Mouse (Mus musculus) liver, embryonic 14.5 days (tissue): Measurements from ENCODE around the gene Ddx5. TPM values are rescaled to one million over a fixed set of nuclear protein-coding genes. Genes with fewer than 3 reads are reported as not detected.

Source experiments
- ATAC-seq: fragments of 200-750 bp; cut with Nextera tagmentation; 2 replicates; pipeline ENCODE4 v1.8.0; 2017; ENCODE audit warnings: moderate number of reproducible peaks, mild to moderate bottlenecking, moderate library complexity; ENCODE audit not compliant: insufficient read depth
- DNase-seq, 3 experiments: peaks; one replicate each; pipeline ENCODE4 v3.0.0-alpha.2; 2012 to 2013; ENCODE audit warnings: low read depth in 3 of 3, low spot score in 3 of 3
- H3K27ac ChIP-seq: fragments of 300-500 bp; sonication (generic); 2 replicates; pipeline ENCODE4 v1.5.1; 2014; ENCODE audit warnings: moderate library complexity, mild to moderate bottlenecking, control low read depth, inconsistent platforms
- H3K27me3 ChIP-seq: fragments of 300-500 bp; sonication (generic); 2 replicates; pipeline ENCODE4 v1.6.1; 2014; ENCODE audit warnings: mild to moderate bottlenecking, low read length, moderate library complexity; ENCODE audit not compliant: control insufficient read depth, insufficient read depth
- H3K36me3 ChIP-seq: fragments of 300-500 bp; sonication (generic); replicated peaks from 2 replicates; pipeline ENCODE4 v1.6.1; 2014; ENCODE audit warnings: low read depth; ENCODE audit not compliant: control insufficient read depth, insufficient read depth
- H3K4me1 ChIP-seq, 2 experiments: fragments of 200-500 bp in 1 of 2; fragments of 300-500 bp in 1 of 2; sonication (generic) in 1 of 2; replicated peaks; 2 replicates each; pipeline ENCODE4 v1.6.1; 2012 to 2014; ENCODE audit warnings: antibody characterized with exemption in 1 of 2, inconsistent platforms in 1 of 2, low read length in 1 of 2; ENCODE audit not compliant: control insufficient read depth in 2 of 2, insufficient read depth in 2 of 2
- H3K4me2 ChIP-seq: fragments of 300-500 bp; sonication (generic); 2 replicates; pipeline ENCODE4 v1.6.1; 2014; ENCODE audit warnings: low read depth, mild to moderate bottlenecking, control low read depth, moderate library complexity
- H3K4me3 ChIP-seq, 2 experiments: fragments of 200-500 bp in 1 of 2; fragments of 300-500 bp in 1 of 2; sonication (generic) in 1 of 2; 2 replicates each; pipeline ENCODE4 v1.5.1; 2012 to 2014; ENCODE audit warnings: low read depth in 2 of 2, low read length in 2 of 2, mild to moderate bottlenecking in 2 of 2, control low read depth in 1 of 2, inconsistent platforms in 1 of 2, moderate library complexity in 1 of 2; ENCODE audit not compliant: insufficient read depth in 1 of 2
- H3K9ac ChIP-seq: fragments of 300-500 bp; sonication (generic); replicated peaks from 2 replicates; pipeline ENCODE4 v1.6.1; 2014; ENCODE audit warnings: mild to moderate bottlenecking, control low read depth, moderate library complexity
- H3K9me3 ChIP-seq: fragments of 300-500 bp; sonication (generic); 2 replicates; pipeline ENCODE4 v1.6.1; 2016; ENCODE audit warnings: low read length, mixed read lengths; ENCODE audit not compliant: control insufficient read depth
- CTCF ChIP-seq: IDR thresholded peaks from 2 replicates; pipeline ENCODE4 v1.5.1; 2016; ENCODE audit warnings: antibody characterized with exemption, low read depth, control low read depth
- EP300 ChIP-seq: IDR thresholded peaks from 2 replicates; pipeline ENCODE4 v1.6.1; 2016; ENCODE audit warnings: antibody characterized with exemption, low read depth
- WGBS: fragments of 180-500 bp; shearing (Covaris S2); extraction: QIAGEN DNeasy Blood & Tissue Kit; methylation state at CpG from one replicate; pipeline ENCODE4 v1.1.7; 2014; ENCODE audit not compliant: insufficient replicate concordance; 5-methylcytosine and 5-hydroxymethylcytosine counted together
- polyA plus RNA-seq, 2 experiments: library from polyadenylated mRNA; depleted of rRNA in 1 of 2; stranded (reverse) in 1 of 2; unstranded in 1 of 2; fragments of >200 nt; fragmentation: Nextera tagmentation in 1 of 2; extraction: Ambion mirVana in 1 of 2; gene quantifications; 2 replicates each; pipeline versions ENCODE4 v1.2.1 to v1.2.3; 2012 to 2014

Gene Ddx5
- polyA plus RNA-seq, 2 experiments: 122 to 138 TPM

- H3K9me3 ChIP-seq: no peaks in the 10 kb centered on the region
- H3K4me1 ChIP-seq: peaks cover 6 to 12% of the 10 kb centered on the region in 2 experiments
- DNase-seq (no peak), ATAC-seq (no peak)
- no peak overlapping the region for H3K4me3 ChIP-seq
- H3K9ac ChIP-seq: no peak overlapping the region
- H3K27ac ChIP-seq: no peak overlapping the region
- peaks cover 56% of the 10 kb centered on the region for H3K36me3 ChIP-seq
- 75% methylated on average over 4 of the region's 4 CpGs for WGBS
- H3K4me2 ChIP-seq: no peak overlapping the region
- TF ChIP-seq EP300 (no peak), CTCF (no peak)
- no peaks in the 10 kb centered on the region for H3K27me3 ChIP-seq
Observed at GRCm38 (mm10) chr11:106776960-106777359, 12.0 kb downstream of the Ddx5 start.

- H3K27ac ChIP-seq: no peak overlapping the region
- H3K4me3 ChIP-seq: no peak overlapping the region
- no peaks in the 10 kb centered on the region for H3K9me3 ChIP-seq
- DNase-seq: no peak
- H3K36me3 ChIP-seq: peaks cover 59% of the 10 kb centered on the region
- no peaks in the 10 kb centered on the region for H3K27me3 ChIP-seq
- no peak overlapping the region for H3K9ac ChIP-seq
- 85% methylated on average over 9 of the region's 9 CpGs for WGBS
- H3K4me1 ChIP-seq: peaks cover 2 to 9% of the 10 kb centered on the region in 2 experiments; a peak in 2 of 4 replicates
- H3K4me2 ChIP-seq: no peak overlapping the region
- no peak for ATAC-seq
- TF ChIP-seq CTCF: no peak
- no peak for TF ChIP-seq EP300
Observed at GRCm38 (mm10) chr11:106773061-106773460, 15.9 kb downstream of the Ddx5 start.

- WGBS: 64% methylated on average over 9 of the region's 9 CpGs
- ATAC-seq (peak; percentile 47; the same call in 1 of the 2 replicates), DNase-seq (no peak)
- TF ChIP-seq EP300: peak; percentile 19; the same call in 1 of the 2 replicates
- peak; percentile 68 for TF ChIP-seq CTCF
- Histone ChIP-seq H3K9ac (no peak overlapping the region), H3K27ac (no peak overlapping the region), H3K36me3 (peaks cover 72% of the 10 kb centered on the region), H3K4me3 (no peak overlapping the region), H3K4me2 (no peak overlapping the region), H3K4me1 (peaks cover 0 to 3% of the 10 kb centered on the region in 2 experiments; a peak in 1 of 4 replicates), H3K27me3 (no peaks in the 10 kb centered on the region), H3K9me3 (no peaks in the 10 kb centered on the region)
Observed at GRCm38 (mm10) chr11:106770195-106770974, 18.6 kb downstream of the Ddx5 start.

GRCm38 (mm10) chr11:106767516-106767915 is 21.5 kb downstream of the Ddx5 start:
- Histone ChIP-seq H3K36me3 (peaks cover 47% of the 10 kb centered on the region), H3K4me3 (no peak overlapping the region), H3K27ac (no peak overlapping the region), H3K9me3 (no peaks in the 10 kb centered on the region), H3K27me3 (no peaks in the 10 kb centered on the region), H3K4me1 (peaks cover 0 to 8% of the 10 kb centered on the region in 2 experiments; a peak in 2 of 4 replicates), H3K4me2 (no peak overlapping the region), H3K9ac (no peak overlapping the region)
- ATAC-seq (no peak), DNase-seq (no peak)
- TF ChIP-seq CTCF: peak; percentile 45
- TF ChIP-seq EP300: no peak
- WGBS: 84% methylated on average over 4 of the region's 4 CpGs

GRCm38 (mm10) chr11:106766611-106767162 is 22.3 kb downstream of the Ddx5 start:
- TF ChIP-seq CTCF: no peak
- TF ChIP-seq EP300: no peak

More at GRCm38 (mm10) chr11:106766611-106767162, 22.3 kb downstream of the Ddx5 start:
- Histone ChIP-seq H3K36me3 (peaks cover 41% of the 10 kb centered on the region), H3K9me3 (no peaks in the 10 kb centered on the region), H3K9ac (no peak overlapping the region), H3K4me1 (peaks cover 0 to 11% of the 10 kb centered on the region in 2 experiments; a peak in 2 of 4 replicates), H3K4me2 (no peak overlapping the region), H3K27me3 (no peaks in the 10 kb centered on the region), H3K27ac (no peak overlapping the region), H3K4me3 (no peak overlapping the region)
- ATAC-seq: no peak
- DNase-seq: no peak
- WGBS: 79% methylated on average over 4 of the region's 4 CpGs
